Mouse (Mus musculus) telencephalon, adult 2 months (tissue): Measurements from ENCODE around the gene Rnase12.
A peak's percentile ranks its signal among the peaks of the same experiment; 100 is the strongest.
"Not testable (repeated sequence)": the region's sequence is repeated elsewhere in the genome, so short reads cannot be mapped to it uniquely, and the experiment has no call there.

ENCODE experiments used
- DNase-seq: peaks from one replicate; pipeline ENCODE4 v3.0.0-alpha.2; 2011; ENCODE audit warnings: low read depth, low spot score

The Rnase12 gene

DNA sequence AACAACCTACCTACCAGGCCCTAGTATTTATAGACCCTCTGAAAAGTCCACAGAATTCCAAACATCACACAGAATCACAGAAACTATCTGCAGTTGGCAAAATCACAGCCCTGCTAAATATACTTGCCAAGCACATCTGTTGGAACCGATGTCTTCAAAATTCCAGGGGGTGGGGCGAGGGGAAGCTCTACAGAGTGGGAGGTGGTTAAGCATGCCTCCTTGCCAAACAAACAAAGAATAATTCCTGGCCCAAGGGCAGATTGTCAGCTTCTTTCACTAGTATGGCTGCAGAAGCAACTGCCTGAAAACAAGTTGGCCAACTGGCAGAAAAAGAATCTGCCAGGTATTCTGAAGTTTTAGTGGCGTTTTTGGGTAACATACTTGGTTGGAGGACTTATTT, 40.2 kb downstream of the Rnase12 start:
- no peak for DNase-seq

DNA sequence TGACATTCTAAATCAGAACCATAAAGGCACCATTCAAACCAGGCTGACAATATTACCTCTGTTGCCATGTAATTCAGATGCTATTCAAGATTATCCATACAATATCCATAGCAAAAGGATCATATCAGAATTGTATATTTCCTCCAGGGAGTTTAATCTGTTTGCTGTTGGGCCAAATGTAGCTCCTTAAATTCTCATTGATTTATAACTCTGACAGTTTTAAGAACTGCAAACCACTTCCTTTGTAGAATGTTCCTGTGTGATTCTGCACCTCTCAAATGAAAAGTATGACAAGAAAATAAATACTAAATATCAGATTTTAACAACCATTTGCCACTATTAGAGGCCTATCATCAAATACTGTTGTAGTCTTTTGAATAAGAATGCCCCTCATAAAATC, 41.7 kb downstream of the Rnase12 start:
- DNase-seq = no peak

DNA sequence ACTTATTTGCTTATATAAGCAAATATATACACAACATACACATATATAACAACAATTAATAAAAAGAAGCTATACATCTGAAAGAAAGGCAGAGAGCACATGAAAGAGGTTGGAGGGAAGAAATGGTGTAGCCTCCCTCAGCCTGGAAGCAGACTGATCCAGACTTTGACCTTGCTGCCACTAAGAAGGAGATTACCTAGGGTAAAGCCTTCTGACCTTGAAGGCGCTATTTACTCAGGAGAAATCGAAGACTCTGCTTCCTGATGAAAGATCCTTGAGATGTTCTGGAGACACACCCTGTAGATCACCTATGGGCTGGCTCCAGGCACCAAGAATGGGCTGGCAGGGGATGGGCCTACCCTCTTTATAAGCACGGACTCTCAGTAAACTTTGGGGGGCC, 42.7 kb downstream of the Rnase12 start:
- DNase-seq = not testable (repeated sequence)

DNA sequence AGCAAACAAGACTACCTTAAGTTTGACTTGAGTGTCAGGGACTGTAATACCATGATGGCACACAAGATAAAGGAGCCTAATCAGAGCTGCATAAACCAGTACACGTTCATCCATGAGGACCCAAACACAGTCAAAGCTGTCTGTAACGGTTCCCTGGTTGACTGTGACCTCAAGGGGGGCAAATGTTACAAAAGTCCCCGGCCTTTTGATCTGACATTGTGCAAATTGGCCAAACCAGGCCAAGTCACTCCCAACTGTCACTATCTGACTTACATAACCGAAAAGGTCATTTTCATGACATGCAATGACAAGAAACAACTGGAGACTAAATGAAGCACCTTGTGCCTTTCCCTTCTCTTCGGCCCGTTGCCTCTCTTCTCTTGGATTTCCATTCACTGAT, 47.9 kb downstream of the Rnase12 start:
- no peak for DNase-seq

DNA sequence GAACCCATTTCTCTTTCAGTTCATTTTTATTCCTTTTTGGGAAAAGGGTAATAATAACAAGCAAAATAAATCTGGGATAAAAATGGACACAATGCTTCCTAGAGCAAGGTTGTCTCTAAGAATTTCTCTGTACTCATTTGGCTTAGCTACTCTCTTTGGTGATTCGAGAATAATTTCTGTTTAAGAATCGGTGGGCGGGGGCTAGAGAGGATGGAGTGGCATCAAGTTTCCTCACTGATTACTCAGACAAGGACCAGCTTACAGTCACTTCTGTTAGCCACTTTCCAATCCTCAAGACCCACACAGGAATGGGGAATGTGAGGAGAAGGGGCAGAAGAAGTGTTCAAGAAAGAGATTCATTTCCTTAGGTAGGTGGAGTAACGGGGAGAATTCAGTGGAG, 48.7 kb downstream of the Rnase12 start:
- DNase-seq = no peak

DNA sequence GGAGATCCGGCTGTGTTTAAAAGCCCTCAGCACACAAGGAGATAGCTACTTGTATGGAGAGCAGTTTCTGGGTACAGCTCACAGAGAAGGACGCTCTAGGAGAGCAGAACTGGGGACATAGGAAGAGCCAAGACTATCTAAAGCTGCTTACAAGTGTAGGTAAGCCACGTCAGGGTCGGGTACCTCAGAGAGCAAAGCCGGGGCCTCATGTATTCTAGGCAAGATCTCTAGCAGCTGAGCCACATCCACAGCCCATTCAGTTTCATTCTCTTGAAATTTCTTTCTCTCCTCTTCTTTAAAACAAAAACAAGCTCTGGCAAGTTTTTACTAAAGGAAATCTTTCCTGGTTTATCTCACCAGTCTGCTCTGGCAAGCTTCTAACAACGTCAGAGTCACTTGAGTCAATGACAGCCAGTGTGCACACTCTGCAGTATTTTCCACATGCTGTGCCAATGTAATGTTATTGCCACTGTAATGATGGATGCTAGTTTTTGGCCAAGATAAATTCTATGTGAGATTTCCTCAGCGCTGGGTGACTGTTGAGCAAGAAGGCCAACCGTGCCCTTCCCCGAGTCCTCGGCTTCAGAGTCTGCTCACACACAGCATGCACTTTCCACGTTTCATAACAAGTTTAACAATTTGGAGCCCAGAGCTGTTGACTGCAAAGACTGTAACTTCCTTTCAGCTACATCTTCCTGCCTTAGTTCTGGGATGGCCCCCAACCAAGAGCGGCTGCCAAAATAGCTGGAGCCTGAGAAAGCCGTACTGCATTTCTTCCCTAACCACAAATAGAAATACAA, 49.3 kb downstream of the Rnase12 start:
- DNase-seq = peak; percentile 62

DNA sequence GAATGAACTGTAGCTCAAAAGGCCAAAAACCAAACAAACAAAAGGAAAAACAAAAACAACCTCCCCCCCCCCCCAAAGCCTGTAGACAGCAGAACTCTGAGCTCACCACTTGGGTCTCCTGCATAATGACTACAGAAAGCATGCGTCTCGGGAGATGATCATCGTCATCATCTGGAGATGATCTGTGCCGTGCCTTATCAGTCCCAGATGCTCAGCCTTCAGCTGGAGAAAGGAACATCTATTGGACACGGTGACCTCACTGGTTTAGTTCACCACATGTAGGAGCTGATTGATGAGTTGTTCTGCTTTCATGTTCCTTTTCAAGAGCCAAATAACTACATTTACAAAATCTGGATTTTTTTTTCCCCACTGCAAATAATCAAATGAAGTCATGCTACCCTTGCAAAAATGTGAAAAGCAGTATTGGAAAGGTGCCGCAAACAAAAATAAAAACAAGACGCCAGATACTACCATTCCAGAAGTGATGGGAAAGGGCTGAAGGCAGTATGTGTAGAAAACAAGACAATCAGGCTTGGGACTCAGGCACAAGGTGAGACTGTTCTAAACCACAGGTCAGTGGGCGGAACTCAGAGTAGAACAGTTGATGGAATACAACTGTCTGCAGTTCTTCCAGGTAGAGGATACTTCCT, 50.2 kb downstream of the Rnase12 start, which contains the start of gene Rnase10:
Gene Rnase10 (plus strand): TSS at position 600 of the 650 bp plus-strand sequence.
- DNase-seq = no peak
